Mouse (Mus musculus): ENCODE results near the gene Ufd1. TPM values are rescaled to one million over a fixed set of nuclear protein-coding genes. Genes with fewer than 3 reads are reported as not detected.

The Ufd1 gene
- polyA plus RNA-seq, 1 experiment from 2014 or later = 70.3 TPM

- Histone ChIP-seq H3K9ac (ENCODE audit: low read length) (peak within 1 kb of the TSS; percentile 71), H3K4me1 (ENCODE audit: control insufficient read depth in 2 of 2, insufficient read depth in 2 of 2, low read length in 2 of 2) (peaks cover 0 to 14% of the 10 kb centered on the region in 2 experiments; a peak in 3 of 4 replicates), H3K9me3 (ENCODE audit: control insufficient read depth, low read length) (no peaks in the 10 kb centered on the region), H3K27ac (replicated peaks in 1 of 2; ENCODE audit: control insufficient read depth in 1 of 2, insufficient read depth in 1 of 2, low read depth in 2 of 2, low read length in 2 of 2) (peak within 1 kb of the TSS; percentile 23 to 29; a peak in 3 of 4 replicates), H3K4me2 (ENCODE audit: low read length) (peak within 1 kb of the TSS; percentile 86), H3K4me3 (ENCODE audit: control insufficient read depth in 1 of 2, insufficient read depth in 1 of 2, low read depth in 1 of 2, low read length in 2 of 2) (peak within 1 kb of the TSS; percentile 43 to 51), H3K36me3 (ENCODE audit: control insufficient read depth, insufficient read depth, low read length) (peaks cover 6% of the 10 kb centered on the region; the same call in 1 of the 2 replicates), H3K27me3 (ENCODE audit: control insufficient read depth, insufficient read depth, low read length) (peaks cover 40% of the 10 kb centered on the region)
- ATAC-seq (ENCODE audit: insufficient number of reproducible peaks, insufficient read depth, low FRiP score, low read depth) = peak; percentile 43; the same call in 1 of the 2 replicates
- WGBS = 8% methylated on average over 19 of the region's 19 CpGs
Measured at GRCm38 (mm10) chr16:18776556-18777100, 35.0 kb upstream of the Ufd1 start, which contains the start of gene Cldn5. Cldn5 (plus strand) TSS chr16:18776847.

GRCm38 (mm10) chr16:18777101-18778080 lies 34.2 kb upstream of the Ufd1 start:
- H3K27me3 ChIP-seq (ENCODE audit: control insufficient read depth, insufficient read depth, low read length) = peaks cover 40% of the 10 kb centered on the region
- ATAC-seq (ENCODE audit: insufficient number of reproducible peaks, insufficient read depth, low FRiP score, low read depth) = no peak

GRCm38 (mm10) chr16:18778461-18778860 lies 33.1 kb upstream of the Ufd1 start:
- peak overlapping the region; percentile 43 to 51 for H3K4me3 ChIP-seq (ENCODE audit: control insufficient read depth in 1 of 2, insufficient read depth in 1 of 2, low read depth in 1 of 2, low read length in 2 of 2)
- peak overlapping the region; percentile 71; the same call in 1 of the 2 replicates for H3K9ac ChIP-seq (ENCODE audit: low read length)
- H3K4me1 ChIP-seq (ENCODE audit: control insufficient read depth in 2 of 2, insufficient read depth in 2 of 2, low read length in 2 of 2) = peaks cover 0 to 14% of the 10 kb centered on the region in 2 experiments; a peak in 3 of 4 replicates
- H3K36me3 ChIP-seq (ENCODE audit: control insufficient read depth, insufficient read depth, low read length) = peaks cover 21% of the 10 kb centered on the region; the same call in 1 of the 2 replicates
- peak overlapping the region; percentile 86 for H3K4me2 ChIP-seq (ENCODE audit: low read length)
- ATAC-seq (ENCODE audit: insufficient number of reproducible peaks, insufficient read depth, low FRiP score, low read depth) = no peak
- peaks cover 40% of the 10 kb centered on the region for H3K27me3 ChIP-seq (ENCODE audit: control insufficient read depth, insufficient read depth, low read length)
- no peaks in the 10 kb centered on the region for H3K9me3 ChIP-seq (ENCODE audit: control insufficient read depth, low read length)
- WGBS = 50% methylated on average over 2 of the region's 2 CpGs
- H3K27ac ChIP-seq (replicated peaks in 1 of 2; ENCODE audit: control insufficient read depth in 1 of 2, insufficient read depth in 1 of 2, low read depth in 2 of 2, low read length in 2 of 2) = no peak overlapping the region

More at GRCm38 (mm10) chr16:18777101-18778080, 34.2 kb upstream of the Ufd1 start:
- 0 out of 4 replicates have a peak overlapping the region, but pooled peaks of 1 of the 2 experiments have one; percentile 14 for H3K27ac ChIP-seq (replicated peaks in 1 of 2; ENCODE audit: control insufficient read depth in 1 of 2, insufficient read depth in 1 of 2, low read depth in 2 of 2, low read length in 2 of 2)
- H3K4me1 ChIP-seq (ENCODE audit: control insufficient read depth in 2 of 2, insufficient read depth in 2 of 2, low read length in 2 of 2) = peaks cover 0 to 14% of the 10 kb centered on the region in 2 experiments; a peak in 3 of 4 replicates
- peak overlapping the region; percentile 71 for H3K9ac ChIP-seq (ENCODE audit: low read length)
- peak overlapping the region; percentile 43 to 51 for H3K4me3 ChIP-seq (ENCODE audit: control insufficient read depth in 1 of 2, insufficient read depth in 1 of 2, low read depth in 1 of 2, low read length in 2 of 2)
- WGBS = 4% methylated on average over 79 of the region's 80 CpGs
- H3K9me3 ChIP-seq (ENCODE audit: control insufficient read depth, low read length) = no peaks in the 10 kb centered on the region
- H3K36me3 ChIP-seq (ENCODE audit: control insufficient read depth, insufficient read depth, low read length) = peaks cover 14% of the 10 kb centered on the region; the same call in 1 of the 2 replicates
- H3K4me2 ChIP-seq (ENCODE audit: low read length) = peak overlapping the region; percentile 86

- no peak overlapping the region for H3K4me2 ChIP-seq (ENCODE audit: low read length)
- no peaks in the 10 kb centered on the region for H3K9me3 ChIP-seq (ENCODE audit: control insufficient read depth, low read length)
- no peak overlapping the region for H3K9ac ChIP-seq (ENCODE audit: low read length)
- ATAC-seq (ENCODE audit: insufficient number of reproducible peaks, insufficient read depth, low FRiP score, low read depth) = no peak
- peaks cover 26% of the 10 kb centered on the region for H3K27me3 ChIP-seq (ENCODE audit: control insufficient read depth, insufficient read depth, low read length)
- 88% methylated on average over 10 of the region's 10 CpGs for WGBS
- no peak overlapping the region for H3K27ac ChIP-seq (replicated peaks in 1 of 2; ENCODE audit: control insufficient read depth in 1 of 2, insufficient read depth in 1 of 2, low read depth in 2 of 2, low read length in 2 of 2)
- peaks cover 53% of the 10 kb centered on the region for H3K36me3 ChIP-seq (ENCODE audit: control insufficient read depth, insufficient read depth, low read length)
- H3K4me1 ChIP-seq (ENCODE audit: control insufficient read depth in 2 of 2, insufficient read depth in 2 of 2, low read length in 2 of 2) = peaks cover 0 to 6% of the 10 kb centered on the region in 2 experiments; a peak in 1 of 4 replicates
- H3K4me3 ChIP-seq (ENCODE audit: control insufficient read depth in 1 of 2, insufficient read depth in 1 of 2, low read depth in 1 of 2, low read length in 2 of 2) = no peak overlapping the region
Measured at GRCm38 (mm10) chr16:18781810-18782209, 29.8 kb upstream of the Ufd1 start.

GRCm38 (mm10) chr16:18785025-18785424 lies 26.6 kb upstream of the Ufd1 start:
- no peak overlapping the region for H3K4me2 ChIP-seq (ENCODE audit: low read length)
- no peak overlapping the region for H3K27ac ChIP-seq (replicated peaks in 1 of 2; ENCODE audit: control insufficient read depth in 1 of 2, insufficient read depth in 1 of 2, low read depth in 2 of 2, low read length in 2 of 2)
- no peaks in the 10 kb centered on the region for H3K9me3 ChIP-seq (ENCODE audit: control insufficient read depth, low read length)
- H3K4me3 ChIP-seq (ENCODE audit: control insufficient read depth in 1 of 2, insufficient read depth in 1 of 2, low read depth in 1 of 2, low read length in 2 of 2) = no peak overlapping the region
- no peak overlapping the region for H3K9ac ChIP-seq (ENCODE audit: low read length)
- H3K4me1 ChIP-seq (ENCODE audit: control insufficient read depth in 2 of 2, insufficient read depth in 2 of 2, low read length in 2 of 2) = no peaks in the 10 kb centered on the region
- no peaks in the 10 kb centered on the region for H3K27me3 ChIP-seq (ENCODE audit: control insufficient read depth, insufficient read depth, low read length)
- no peak for ATAC-seq (ENCODE audit: insufficient number of reproducible peaks, insufficient read depth, low FRiP score, low read depth)
- WGBS = 84% methylated on average over 7 of the region's 7 CpGs
- H3K36me3 ChIP-seq (ENCODE audit: control insufficient read depth, insufficient read depth, low read length) = peaks cover 68% of the 10 kb centered on the region

GRCm38 (mm10) chr16:18785485-18785884 lies 26.1 kb upstream of the Ufd1 start:
- H3K4me1 ChIP-seq (ENCODE audit: control insufficient read depth in 2 of 2, insufficient read depth in 2 of 2, low read length in 2 of 2) = no peaks in the 10 kb centered on the region
- no peak for ATAC-seq (ENCODE audit: insufficient number of reproducible peaks, insufficient read depth, low FRiP score, low read depth)
- peaks cover 72% of the 10 kb centered on the region for H3K36me3 ChIP-seq (ENCODE audit: control insufficient read depth, insufficient read depth, low read length)
- no peaks in the 10 kb centered on the region for H3K27me3 ChIP-seq (ENCODE audit: control insufficient read depth, insufficient read depth, low read length)
- WGBS = 60% methylated on average over 1 of the region's 1 CpGs
- no peak overlapping the region for H3K27ac ChIP-seq (replicated peaks in 1 of 2; ENCODE audit: control insufficient read depth in 1 of 2, insufficient read depth in 1 of 2, low read depth in 2 of 2, low read length in 2 of 2)
- H3K9ac ChIP-seq (ENCODE audit: low read length) = no peak overlapping the region
- H3K4me2 ChIP-seq (ENCODE audit: low read length) = no peak overlapping the region
- no peak overlapping the region for H3K4me3 ChIP-seq (ENCODE audit: control insufficient read depth in 1 of 2, insufficient read depth in 1 of 2, low read depth in 1 of 2, low read length in 2 of 2)
- H3K9me3 ChIP-seq (ENCODE audit: control insufficient read depth, low read length) = no peaks in the 10 kb centered on the region

DNA sequence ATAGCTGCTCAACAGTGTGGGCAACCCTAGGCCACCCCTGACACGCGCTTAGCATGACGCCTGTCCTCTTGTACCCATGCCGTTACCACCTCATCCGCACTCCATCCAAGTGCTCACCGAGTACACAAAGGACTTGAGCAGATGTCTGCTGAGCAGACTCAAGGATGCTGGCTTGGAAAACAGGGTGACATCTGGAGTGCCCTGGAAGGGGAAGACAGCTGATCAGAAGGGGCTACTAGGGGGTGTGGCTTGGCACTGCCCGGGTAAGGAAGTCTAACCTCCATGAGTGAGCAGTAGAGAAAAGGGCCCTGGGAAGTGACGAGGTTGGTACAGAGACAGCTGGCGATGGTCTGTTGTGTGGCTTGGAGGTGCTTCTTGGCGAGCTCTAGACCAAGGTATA lies 24.9 kb upstream of the Ufd1 start:
- 94% methylated on average over 10 of the region's 10 CpGs for WGBS
- H3K27ac ChIP-seq (replicated peaks in 1 of 2; ENCODE audit: control insufficient read depth in 1 of 2, insufficient read depth in 1 of 2, low read depth in 2 of 2, low read length in 2 of 2) = no peak overlapping the region
- H3K4me1 ChIP-seq (ENCODE audit: control insufficient read depth in 2 of 2, insufficient read depth in 2 of 2, low read length in 2 of 2) = no peaks in the 10 kb centered on the region
- H3K9ac ChIP-seq (ENCODE audit: low read length) = no peak overlapping the region
- H3K4me2 ChIP-seq (ENCODE audit: low read length) = no peak overlapping the region
- H3K27me3 ChIP-seq (ENCODE audit: control insufficient read depth, insufficient read depth, low read length) = no peaks in the 10 kb centered on the region
- no peak for ATAC-seq (ENCODE audit: insufficient number of reproducible peaks, insufficient read depth, low FRiP score, low read depth)
- no peak overlapping the region for H3K4me3 ChIP-seq (ENCODE audit: control insufficient read depth in 1 of 2, insufficient read depth in 1 of 2, low read depth in 1 of 2, low read length in 2 of 2)
- no peaks in the 10 kb centered on the region for H3K9me3 ChIP-seq (ENCODE audit: control insufficient read depth, low read length)
- H3K36me3 ChIP-seq (ENCODE audit: control insufficient read depth, insufficient read depth, low read length) = peaks cover 81% of the 10 kb centered on the region
